Mouse (Mus musculus) bone marrow, adult 2 months (tissue): ENCODE measurements around the gene Dpp10. TPM values are rescaled to one million over a fixed set of nuclear protein-coding genes. Genes with fewer than 3 reads are reported as not detected.

Experiments
- H3K27ac ChIP-seq: fragments of 200-500 bp; 2 replicates; pipeline ENCODE4 v1.5.1; 2012; ENCODE audit warnings: low read depth, mild to moderate bottlenecking, control low read depth, inconsistent platforms, low read length; ENCODE audit not compliant: control insufficient read depth, poor library complexity, insufficient read depth
- H3K4me1 ChIP-seq: fragments of 200-500 bp; 2 replicates; pipeline ENCODE4 v1.6.1; 2011; ENCODE audit warnings: low read length; ENCODE audit not compliant: control insufficient read depth, insufficient read depth
- H3K4me3 ChIP-seq: fragments of 200-500 bp; replicated peaks from 2 replicates; pipeline ENCODE3; 2011; ENCODE audit warnings: mild to moderate bottlenecking, low read depth, low read length, control low read depth; ENCODE audit not compliant: control insufficient read depth
- CTCF ChIP-seq: fragments of 200-500 bp; IDR thresholded peaks from 2 replicates; pipeline ENCODE4 v1.5.1; 2011; ENCODE audit warnings: low read length, control low read depth; ENCODE audit not compliant: control insufficient read depth, insufficient read depth
- POLR2A ChIP-seq: fragments of 200-500 bp; IDR thresholded peaks from 2 replicates; pipeline ENCODE4 v1.6.1; 2011; ENCODE audit warnings: low read depth, mild to moderate bottlenecking, control low read depth, low read length, borderline replicate concordance; ENCODE audit not compliant: control insufficient read depth
- WGBS: fragments of 180-500 bp; shearing (Covaris S2); methylation state at CpG from one replicate; pipeline ENCODE4 v1.1.7; 2018; 5-methylcytosine and 5-hydroxymethylcytosine counted together
- polyA plus RNA-seq: library from polyadenylated mRNA; stranded (reverse); fragments of >200 nt; gene quantifications from 2 replicates; pipeline ENCODE4 v1.2.4, GENCODE M21; 2011; ENCODE audit warnings: low replicate concordance; ENCODE audit not compliant: missing spikeins, insufficient read depth, insufficient read length

The Dpp10 gene
- polyA plus RNA-seq, 1 experiment: 0.57 TPM

- TF ChIP-seq POLR2A (no peak), CTCF (no peak)
- Histone ChIP-seq H3K4me3 (no peak overlapping the region), H3K27ac (no peak overlapping the region), H3K4me1 (no peaks in the 10 kb centered on the region)
- 27% methylated on average over 1 of the region's 1 CpGs for WGBS
These were observed 244.2 kb downstream of the Dpp10 start for GRCm38 (mm10) chr1:123801206-123801605.

- no peak overlapping the region for H3K27ac ChIP-seq
- H3K4me3 ChIP-seq: no peak overlapping the region
- no peaks in the 10 kb centered on the region for H3K4me1 ChIP-seq
- no peak for TF ChIP-seq POLR2A
- no peak for TF ChIP-seq CTCF
- WGBS: 76% methylated on average over 2 of the region's 2 CpGs
These were observed 279.8 kb downstream of the Dpp10 start for GRCm38 (mm10) chr1:123765511-123765910.

- no peak for TF ChIP-seq CTCF
- TF ChIP-seq POLR2A: no peak
- no peak overlapping the region for H3K4me3 ChIP-seq
- no peaks in the 10 kb centered on the region for H3K4me1 ChIP-seq
- WGBS: 75% methylated on average over 3 of the region's 3 CpGs
- no peak overlapping the region for H3K27ac ChIP-seq
These were observed 283.1 kb downstream of the Dpp10 start for GRCm38 (mm10) chr1:123762272-123762671.

GRCm38 (mm10) chr1:123756055-123756454, 289.3 kb downstream of the Dpp10 start:
- Histone ChIP-seq H3K27ac (no peak overlapping the region), H3K4me3 (no peak overlapping the region), H3K4me1 (no peaks in the 10 kb centered on the region)
- TF ChIP-seq POLR2A (no peak), CTCF (no peak)

- WGBS: 72% methylated on average over 3 of the region's 3 CpGs
- no peak overlapping the region for H3K4me3 ChIP-seq
- no peak overlapping the region for H3K27ac ChIP-seq
- no peaks in the 10 kb centered on the region for H3K4me1 ChIP-seq
- TF ChIP-seq CTCF: no peak
- TF ChIP-seq POLR2A: no peak
These were observed 338.1 kb downstream of the Dpp10 start for GRCm38 (mm10) chr1:123707292-123707691.

GRCm38 (mm10) chr1:123658409-123658808, 386.9 kb downstream of the Dpp10 start:
- no peak for TF ChIP-seq POLR2A
- TF ChIP-seq CTCF: no peak
- no peak overlapping the region for H3K27ac ChIP-seq
- WGBS: 60% methylated on average over 2 of the region's 2 CpGs
- no peaks in the 10 kb centered on the region for H3K4me1 ChIP-seq
- H3K4me3 ChIP-seq: no peak overlapping the region

GRCm38 (mm10) chr1:123656607-123657006, 388.8 kb downstream of the Dpp10 start:
- Histone ChIP-seq H3K27ac (no peak overlapping the region), H3K4me3 (no peak overlapping the region), H3K4me1 (no peaks in the 10 kb centered on the region)
- 27% methylated on average over 3 of the region's 3 CpGs for WGBS
- no peak for TF ChIP-seq CTCF
- TF ChIP-seq POLR2A: no peak

- no peak overlapping the region for H3K4me3 ChIP-seq
- H3K4me1 ChIP-seq: no peaks in the 10 kb centered on the region
- H3K27ac ChIP-seq: no peak overlapping the region
- TF ChIP-seq CTCF (no peak), POLR2A (no peak)
- WGBS: 74% methylated on average over 1 of the region's 1 CpGs
These were observed 407.5 kb downstream of the Dpp10 start for GRCm38 (mm10) chr1:123637897-123638296.

GRCm38 (mm10) chr1:123628268-123628667, 417.1 kb downstream of the Dpp10 start:
- Histone ChIP-seq H3K4me1 (no peaks in the 10 kb centered on the region), H3K27ac (no peak overlapping the region), H3K4me3 (no peak overlapping the region)
- WGBS: 68% methylated on average over 3 of the region's 3 CpGs
- TF ChIP-seq CTCF: no peak
- no peak for TF ChIP-seq POLR2A

GRCm38 (mm10) chr1:123584857-123585256, 460.5 kb downstream of the Dpp10 start:
- H3K4me3 ChIP-seq: no peak overlapping the region
- H3K27ac ChIP-seq: no peak overlapping the region
- no peaks in the 10 kb centered on the region for H3K4me1 ChIP-seq
- TF ChIP-seq POLR2A: no peak
- TF ChIP-seq CTCF: no peak
